Mouse (Mus musculus) kidney, postnatal 4 days (tissue): Measurements from ENCODE around the gene Cped1.

Source experiments
- DNase-seq, 2 experiments: peaks; one replicate each; pipeline ENCODE4 v3.0.0; 2021; ENCODE audit warnings: mixed read lengths in 2 of 2

Cped1 gene

GRCm38 (mm10) chr6:22000881-22001280, 15.2 kb downstream of the Cped1 start:
- DNase-seq = no peak

GRCm38 (mm10) chr6:22001284-22001916, 15.7 kb downstream of the Cped1 start:
- DNase-seq = peak; percentile 33 to 43

- DNase-seq = peak; percentile 60 to 70
Observed at GRCm38 (mm10) chr6:22002521-22003199, 16.9 kb downstream of the Cped1 start.

- peak; percentile 81 to 85 for DNase-seq
Observed at GRCm38 (mm10) chr6:22003200-22003587, 17.5 kb downstream of the Cped1 start.

- no peak for DNase-seq
Observed at GRCm38 (mm10) chr6:22003959-22004543, 18.3 kb downstream of the Cped1 start.

- DNase-seq = no peak
Observed at GRCm38 (mm10) chr6:22008346-22008745, 22.6 kb downstream of the Cped1 start.

GRCm38 (mm10) chr6:22010258-22010657, 24.5 kb downstream of the Cped1 start:
- DNase-seq = no peak

- DNase-seq = no peak
Observed at GRCm38 (mm10) chr6:22010761-22011281, 25.1 kb downstream of the Cped1 start.

- no peak for DNase-seq
Observed at GRCm38 (mm10) chr6:22011546-22011945, 25.8 kb downstream of the Cped1 start.

- DNase-seq = no peak
Observed at GRCm38 (mm10) chr6:22012099-22012498, 26.4 kb downstream of the Cped1 start.

- DNase-seq = no peak
Observed at GRCm38 (mm10) chr6:22012501-22012900, 26.8 kb downstream of the Cped1 start.

- DNase-seq = no peak
Observed at GRCm38 (mm10) chr6:22013394-22013793, 27.7 kb downstream of the Cped1 start.

- DNase-seq = no peak
Observed at GRCm38 (mm10) chr6:22014291-22014911, 28.7 kb downstream of the Cped1 start.

GRCm38 (mm10) chr6:22017631-22018030, 31.9 kb downstream of the Cped1 start:
- DNase-seq = no peak

- no peak for DNase-seq
Observed at GRCm38 (mm10) chr6:22018768-22019445, 33.2 kb downstream of the Cped1 start.

- peak in 1 of 2 experiments; percentile 30 for DNase-seq
Observed at GRCm38 (mm10) chr6:22019637-22020036, 33.9 kb downstream of the Cped1 start.

- DNase-seq = no peak
Observed at GRCm38 (mm10) chr6:22020696-22021095, 35.0 kb downstream of the Cped1 start.

GRCm38 (mm10) chr6:22021315-22021714, 35.6 kb downstream of the Cped1 start:
- no peak for DNase-seq

GRCm38 (mm10) chr6:22024168-22024567, 38.5 kb downstream of the Cped1 start:
- no peak for DNase-seq

- no peak for DNase-seq
Observed at GRCm38 (mm10) chr6:22025584-22026357, 40.1 kb downstream of the Cped1 start.

GRCm38 (mm10) chr6:22026358-22026673, 40.6 kb downstream of the Cped1 start:
- DNase-seq = no peak
